Mouse (Mus musculus) cerebellum, adult 2 months (tissue): Measurements from ENCODE around the gene Fam114a2. TPM values are rescaled to one million over a fixed set of nuclear protein-coding genes. Genes with fewer than 3 reads are reported as not detected.

ENCODE experiments used
- DNase-seq, 2 experiments: peaks; one replicate each; pipeline ENCODE4 v3.0.0; 2021
- H3K27ac ChIP-seq: fragments of 200-500 bp; 2 replicates; pipeline ENCODE4 v1.5.1; 2012; ENCODE audit warnings: low read length, control low read depth, inconsistent platforms; ENCODE audit not compliant: insufficient read depth
- H3K27me3 ChIP-seq: fragments of 200-500 bp; 2 replicates; pipeline ENCODE4 v1.6.1; 2012; ENCODE audit warnings: inconsistent platforms, mild to moderate bottlenecking, low read length, moderate library complexity; ENCODE audit not compliant: control insufficient read depth, insufficient read depth
- H3K4me1 ChIP-seq: fragments of 200-500 bp; 2 replicates; pipeline ENCODE4 v1.6.1; 2011; ENCODE audit warnings: low read length; ENCODE audit not compliant: control insufficient read depth, insufficient read depth
- H3K4me3 ChIP-seq: fragments of 200-500 bp; replicated peaks from 2 replicates; pipeline ENCODE3; 2011; ENCODE audit warnings: mild to moderate bottlenecking, low read depth, low read length, control low read depth; ENCODE audit not compliant: insufficient read depth
- CTCF ChIP-seq: fragments of 200-500 bp; IDR thresholded peaks from 2 replicates; pipeline ENCODE4 v1.5.1; 2011; ENCODE audit warnings: low read depth, mild to moderate bottlenecking, control low read depth, low read length, moderate library complexity, borderline replicate concordance; ENCODE audit not compliant: insufficient read depth
- POLR2A ChIP-seq: fragments of 200-500 bp; IDR thresholded peaks from 2 replicates; pipeline ENCODE4 v1.6.1; 2011; ENCODE audit warnings: low read length, control low read depth, borderline replicate concordance; ENCODE audit not compliant: insufficient read depth
- WGBS: fragments of 180-500 bp; shearing (Covaris S2); methylation state at CpG from one replicate; pipeline ENCODE4 v1.1.7; 2018; 5-methylcytosine and 5-hydroxymethylcytosine counted together
- polyA plus RNA-seq: library from polyadenylated mRNA; depleted of rRNA; stranded (reverse); fragments of >200 nt; gene quantifications from 2 replicates; pipeline ENCODE4 v1.2.3, GENCODE M21; 2012

Fam114a2 gene
- polyA plus RNA-seq, 1 experiment, result 40.8 TPM

DNA sequence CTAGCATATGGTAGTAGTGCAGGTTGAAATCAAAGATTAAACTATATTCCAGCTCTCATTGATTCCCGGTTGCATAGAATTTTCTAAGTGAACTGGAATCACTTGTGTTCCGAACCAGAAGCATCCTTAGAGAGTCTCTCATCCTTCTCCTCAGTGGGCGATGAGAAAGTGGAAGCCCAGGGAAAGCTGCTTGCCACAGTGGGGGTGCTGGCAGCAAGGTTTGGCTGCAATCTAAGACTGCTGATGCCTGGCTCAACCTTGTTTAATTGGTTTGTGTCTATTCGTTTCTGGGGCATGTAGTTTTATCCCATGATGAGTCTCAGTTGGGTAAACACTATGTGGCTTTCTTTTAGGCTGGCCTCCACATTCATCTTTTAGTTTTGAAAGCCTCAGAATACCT lies 9.1 kb upstream of the Fam114a2 start:
- Histone ChIP-seq H3K27me3 (no peaks in the 10 kb centered on the region), H3K4me3 (no peak overlapping the region), H3K4me1 (0 out of 2 replicates have a peak, but pooled peaks cover 4% of the 10 kb centered on the region), H3K27ac (no peak overlapping the region)
- peak; percentile 37 to 57 for DNase-seq
- WGBS, result 7% methylated on average over 4 of the region's 4 CpGs
- no peak for TF ChIP-seq POLR2A

DNA sequence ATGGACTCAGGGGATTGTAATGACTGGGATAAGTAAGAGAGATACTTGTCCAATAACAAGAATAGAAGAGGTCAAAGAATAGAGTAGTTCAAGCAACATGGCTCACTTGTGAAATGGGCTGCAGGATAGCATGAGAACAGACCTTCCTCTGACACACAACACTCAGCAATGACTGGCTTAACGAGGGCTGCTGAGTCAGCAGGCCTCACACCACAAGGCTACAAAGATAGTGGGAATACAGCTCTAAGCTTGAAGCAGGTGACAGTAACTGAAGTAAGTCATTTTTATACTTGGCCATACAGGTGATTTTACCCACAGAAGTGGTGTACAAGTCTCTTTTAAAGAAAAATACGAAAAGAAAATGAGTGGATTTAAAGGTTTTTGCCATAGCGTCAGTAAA lies 7.5 kb upstream of the Fam114a2 start:
- peaks cover 3% of the 10 kb centered on the region; the same call in 1 of the 2 replicates for H3K4me1 ChIP-seq
- H3K4me3 ChIP-seq, result no peak overlapping the region
- H3K27ac ChIP-seq, result no peak overlapping the region
- H3K27me3 ChIP-seq, result no peaks in the 10 kb centered on the region
- DNase-seq, result no peak
- 87% methylated on average over 3 of the region's 3 CpGs for WGBS
- no peak for TF ChIP-seq CTCF
- no peak for TF ChIP-seq POLR2A

DNA sequence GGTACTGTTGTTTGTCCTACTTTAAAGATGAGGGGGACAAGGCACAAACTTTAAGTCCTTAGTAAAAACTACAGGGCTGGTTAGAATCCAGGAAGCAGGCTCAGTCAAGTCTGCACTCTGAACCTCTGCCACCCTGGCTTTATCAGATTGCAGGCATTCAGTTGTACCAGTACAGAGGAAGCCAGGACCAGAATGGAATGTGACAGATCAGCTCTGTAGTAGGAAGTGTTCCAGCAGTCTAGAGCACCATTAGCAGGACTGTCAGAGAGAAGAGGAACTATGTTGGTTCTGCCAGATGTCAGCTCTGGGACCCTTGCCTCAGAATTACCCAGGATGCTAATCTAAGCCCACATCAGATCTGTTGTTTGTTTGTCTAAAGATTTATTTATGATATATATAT lies 6.2 kb upstream of the Fam114a2 start:
- Histone ChIP-seq H3K4me3 (no peak overlapping the region), H3K27ac (no peak overlapping the region), H3K4me1 (peaks cover 3% of the 10 kb centered on the region; the same call in 1 of the 2 replicates), H3K27me3 (no peaks in the 10 kb centered on the region)
- TF ChIP-seq CTCF (no peak), POLR2A (no peak)
- DNase-seq, result no peak

DNA sequence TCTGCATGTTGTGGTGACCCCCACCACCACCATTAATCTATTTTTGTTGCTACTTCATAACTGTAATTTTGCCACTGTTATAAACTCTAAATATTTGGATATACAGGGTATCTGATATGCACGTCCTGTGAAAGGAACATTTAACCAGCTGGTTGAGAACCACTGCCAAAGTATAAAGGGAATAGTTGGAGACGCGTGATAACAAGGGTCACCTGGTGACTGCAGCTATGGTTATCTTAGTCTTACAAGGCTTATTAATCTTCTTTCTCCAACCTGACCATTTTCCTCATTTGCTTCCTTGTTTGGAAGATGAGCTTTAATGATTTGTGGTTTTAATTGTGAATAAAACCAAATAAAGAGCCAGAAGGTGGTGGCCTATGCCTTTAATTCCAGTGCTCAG lies 5.0 kb upstream of the Fam114a2 start:
- no peak for TF ChIP-seq CTCF
- TF ChIP-seq POLR2A, result no peak
- DNase-seq, result no peak
- Histone ChIP-seq H3K4me3 (no peak overlapping the region), H3K27ac (no peak overlapping the region), H3K4me1 (peaks cover 3% of the 10 kb centered on the region; the same call in 1 of the 2 replicates), H3K27me3 (no peaks in the 10 kb centered on the region)
- WGBS, result 79% methylated on average over 3 of the region's 3 CpGs

DNA sequence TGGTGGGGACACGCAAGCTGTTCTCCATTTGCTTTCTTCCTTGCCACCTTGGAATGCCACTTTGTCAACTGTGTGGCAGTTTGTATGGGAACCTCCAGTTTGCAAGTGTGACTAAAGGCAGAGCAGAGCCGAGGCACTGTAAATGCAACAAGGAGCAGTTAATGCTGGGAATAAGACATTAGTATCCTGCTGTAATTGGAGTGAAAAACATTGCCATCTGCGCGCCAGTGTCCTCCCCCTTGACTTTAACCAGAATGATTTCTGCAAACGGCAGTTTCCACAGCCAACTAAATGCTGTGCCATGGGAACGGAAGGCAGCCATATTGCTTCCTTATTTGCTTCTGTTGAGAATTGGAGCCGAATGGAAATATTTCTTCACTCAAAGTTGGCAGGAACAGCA lies 3.6 kb upstream of the Fam114a2 start:
- Histone ChIP-seq H3K4me1 (peaks cover 5% of the 10 kb centered on the region; the same call in 1 of the 2 replicates), H3K4me3 (no peak overlapping the region), H3K27me3 (no peaks in the 10 kb centered on the region), H3K27ac (no peak overlapping the region)
- peak; percentile 15 to 22 for DNase-seq
- WGBS, result 28% methylated on average over 7 of the region's 7 CpGs
- TF ChIP-seq POLR2A, result no peak
- TF ChIP-seq CTCF, result no peak

DNA sequence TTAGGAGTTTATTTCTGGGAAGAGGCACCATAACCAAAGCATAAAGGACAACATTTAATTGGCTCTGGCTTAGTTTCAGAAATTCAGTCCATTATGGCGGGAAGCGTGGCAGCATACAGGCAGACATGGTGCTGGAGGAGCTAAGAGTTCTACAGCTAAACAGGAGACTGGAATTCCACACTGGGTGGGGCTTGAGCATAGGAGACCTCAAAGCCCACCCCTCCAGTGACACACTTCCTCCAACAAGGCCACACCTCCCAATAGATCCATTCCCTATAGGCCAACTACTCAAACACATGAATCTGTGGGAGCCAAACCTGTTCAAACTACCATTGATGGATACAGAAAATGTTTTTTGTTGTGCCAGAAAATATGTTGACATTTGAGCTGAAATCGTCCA lies 2.8 kb upstream of the Fam114a2 start:
- TF ChIP-seq CTCF (no peak), POLR2A (no peak)
- no peak for DNase-seq
- 91% methylated on average over 3 of the region's 3 CpGs for WGBS
- H3K4me1 ChIP-seq, result peaks cover 6% of the 10 kb centered on the region; the same call in 1 of the 2 replicates
- no peak overlapping the region for H3K4me3 ChIP-seq
- H3K27ac ChIP-seq, result no peak overlapping the region
- H3K27me3 ChIP-seq, result no peaks in the 10 kb centered on the region

DNA sequence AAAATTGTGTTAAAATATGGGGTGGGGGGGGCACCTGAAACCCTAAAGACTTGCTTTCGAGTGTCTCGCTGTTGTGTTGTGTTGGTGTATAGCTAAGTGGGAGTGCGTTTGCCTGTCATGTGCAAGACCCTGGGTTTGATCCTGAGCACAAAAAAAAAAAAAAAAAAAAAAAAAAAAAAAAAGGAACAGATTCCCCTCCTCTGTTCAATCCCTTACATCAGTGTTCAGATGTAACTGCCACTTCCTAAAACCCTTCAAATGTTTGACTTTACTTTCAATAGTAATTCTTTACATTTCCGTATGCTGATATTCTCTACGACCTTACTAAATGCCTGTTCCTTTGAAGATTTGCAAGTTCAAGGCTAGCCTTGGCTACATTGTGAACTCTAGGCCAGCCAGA lies 887 bp upstream of the Fam114a2 start:
- 70% methylated on average over 5 of the region's 5 CpGs for WGBS
- TF ChIP-seq CTCF, result no peak
- no peak for TF ChIP-seq POLR2A
- no peaks in the 10 kb centered on the region for H3K27me3 ChIP-seq
- DNase-seq, result no peak
- H3K4me3 ChIP-seq, result peak overlapping the region; percentile 28
- H3K27ac ChIP-seq, result no peak overlapping the region
- peaks cover 6% of the 10 kb centered on the region; the same call in 1 of the 2 replicates for H3K4me1 ChIP-seq

DNA sequence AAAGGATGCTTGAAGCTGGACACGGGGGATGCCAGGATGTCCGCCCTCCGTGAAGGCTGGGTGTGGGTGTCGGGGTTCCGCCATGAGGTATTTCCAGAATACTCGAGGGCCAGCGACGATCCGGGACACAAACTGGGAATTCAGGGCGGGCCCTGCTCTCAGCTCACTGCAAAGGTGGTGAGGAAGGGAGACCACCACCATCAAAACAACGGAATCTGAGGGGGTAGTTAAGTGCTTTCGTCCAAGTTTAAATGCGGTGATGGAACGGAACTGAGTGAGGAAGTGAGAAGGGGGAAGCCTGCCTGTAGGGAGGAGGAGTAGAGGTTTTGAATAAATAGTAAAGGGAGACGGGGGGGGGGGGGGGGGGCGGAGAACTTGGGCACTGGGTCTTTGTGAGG lies 333 bp upstream of the Fam114a2 start:
- Histone ChIP-seq H3K4me1 (peaks cover 6% of the 10 kb centered on the region; the same call in 1 of the 2 replicates), H3K4me3 (peak overlapping the region; percentile 81), H3K27ac (no peak overlapping the region), H3K27me3 (no peaks in the 10 kb centered on the region)
- WGBS, result under 1% methylated on average over 16 of the region's 16 CpGs
- TF ChIP-seq CTCF, result no peak
- TF ChIP-seq POLR2A, result no peak
- no peak for DNase-seq
